Mouse (Mus musculus) heart, adult 10 weeks (tissue): Measurements from ENCODE around the gene 4930455H04Rik. TPM values are rescaled to one million over a fixed set of nuclear protein-coding genes. Genes with fewer than 3 reads are reported as not detected.

Experiments
- polyA plus RNA-seq: library from polyadenylated mRNA; stranded (reverse); fragments of 350-450 nt; fragmentation: Illumina TruSeq; extraction: RNeasy Lipid Tissue Mini Kit (QIAGEN cat#74804); gene quantifications from one replicate; pipeline ENCODE4 v1.2.3, GENCODE M21; 2014; ENCODE audit warnings: low read depth, low replicate concordance

Gene 4930455H04Rik
- polyA plus RNA-seq: not detected

DNA sequence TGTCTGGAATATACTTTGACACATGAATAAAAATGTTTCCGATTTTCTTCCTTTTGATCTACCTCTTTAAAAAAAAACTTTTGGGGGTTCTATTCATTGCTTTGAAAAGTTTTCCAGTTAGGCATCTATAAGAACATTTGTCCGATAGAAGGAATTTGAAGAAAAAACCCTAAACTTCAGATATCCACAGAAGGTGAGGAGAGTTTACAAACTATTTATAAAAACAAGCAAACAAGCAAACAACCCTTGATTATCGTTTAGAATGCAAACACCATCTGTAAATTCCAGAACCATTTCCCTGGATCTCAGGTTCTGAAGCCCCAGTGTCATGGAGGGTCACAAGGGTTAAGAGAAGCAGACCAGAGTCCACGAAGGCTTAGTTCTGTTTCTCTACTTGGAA lies at the start of gene 4930455H04Rik:
TSS of gene 4930455H04Rik (plus strand) at position 301 of the 400 bp plus-strand sequence.

DNA sequence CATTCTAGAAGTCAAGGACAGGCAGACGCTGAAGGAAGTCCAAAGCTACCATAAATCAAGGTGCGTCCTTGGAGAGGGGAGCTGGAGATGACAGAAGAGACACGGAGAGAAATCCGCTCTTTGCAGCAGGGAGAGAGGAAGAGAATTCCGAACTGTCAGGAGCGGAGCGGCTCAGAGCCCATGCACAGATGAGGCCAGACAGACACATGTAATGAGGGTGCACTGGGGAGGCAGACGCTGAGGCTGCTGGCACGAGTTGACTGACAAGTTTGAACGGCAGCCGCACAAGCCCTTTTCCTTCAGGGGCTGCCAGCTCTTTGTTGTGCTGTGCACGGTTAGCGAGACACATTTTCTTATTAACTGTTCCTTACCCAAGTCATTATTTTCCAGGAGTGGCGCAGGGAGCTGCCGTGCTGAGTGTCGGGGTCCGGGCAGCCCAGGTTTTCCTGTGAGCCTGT lies 502 bp downstream of the 4930455H04Rik start, which contains the start of gene Palmd:
TSS of gene Palmd (minus strand) at position 448 of the 458 bp plus-strand sequence.

Other genes with a start within 250 kb of the 4930455H04Rik start
- gene Agl, start 160.1 kb upstream of the 4930455H04Rik start, polyA plus RNA-seq: 106 TPM
- 2.7 TPM for gene Frrs1, start 108.8 kb upstream of the 4930455H04Rik start, polyA plus RNA-seq
- gene Palmd, start 720 bp downstream of the 4930455H04Rik start, polyA plus RNA-seq: 60.4 TPM